Mouse (Mus musculus): ENCODE data around the gene Dtd1. TPM values are rescaled to one million over a fixed set of nuclear protein-coding genes. Genes with fewer than 3 reads are reported as not detected.

Dtd1 gene
- polyA plus RNA-seq, 1 experiment from 2014 or later: 31.2 TPM

- ATAC-seq (ENCODE audit: insufficient number of reproducible peaks, low FRiP score): no peak
- 69% methylated on average over 2 of the region's 2 CpGs for WGBS
Measured at GRCm38 (mm10) chr2:144715211-144715768, 115.6 kb downstream of the Dtd1 start.

DNA sequence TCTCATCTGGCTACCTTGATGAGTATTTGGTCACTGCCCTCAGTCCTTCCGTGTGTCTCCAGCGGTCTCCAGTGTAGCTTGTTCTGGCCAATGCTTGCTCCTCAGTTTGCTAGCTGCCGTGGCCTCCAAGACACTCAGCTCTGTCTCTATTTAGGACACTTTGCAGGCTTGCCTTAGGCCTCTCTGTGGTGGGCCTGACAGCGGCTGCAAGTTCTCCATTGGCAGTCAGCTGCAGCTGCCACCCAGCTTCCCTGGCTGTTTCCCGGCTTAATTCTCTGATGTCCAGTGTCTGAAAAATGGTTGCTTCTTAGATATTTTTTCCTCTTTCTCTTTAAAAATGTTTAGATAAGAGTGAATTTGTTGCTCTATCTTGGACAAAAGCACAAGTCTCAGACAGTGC, 116.6 kb downstream of the Dtd1 start:
- Histone ChIP-seq H3K27ac (ENCODE audit: poor library complexity, severe bottlenecking) (no peak overlapping the region), H3K36me3 (no peaks in the 10 kb centered on the region), H3K4me1 (replicated peaks) (no peaks in the 10 kb centered on the region), H3K4me2 (no peak overlapping the region), H3K9me3 (replicated peaks) (no peaks in the 10 kb centered on the region), H3K9ac (no peak overlapping the region), H3K27me3 (replicated peaks) (no peaks in the 10 kb centered on the region), H3K4me3 (no peak overlapping the region)
- WGBS: 70% methylated on average over 5 of the region's 5 CpGs
- no peak for ATAC-seq (ENCODE audit: insufficient number of reproducible peaks, low FRiP score)

More at GRCm38 (mm10) chr2:144715211-144715768, 115.6 kb downstream of the Dtd1 start:
- no peak overlapping the region for H3K27ac ChIP-seq (ENCODE audit: poor library complexity, severe bottlenecking)
- H3K27me3 ChIP-seq (replicated peaks): no peaks in the 10 kb centered on the region
- H3K4me3 ChIP-seq: no peak overlapping the region
- no peaks in the 10 kb centered on the region for H3K36me3 ChIP-seq
- H3K9ac ChIP-seq: no peak overlapping the region
- H3K4me2 ChIP-seq: no peak overlapping the region
- no peaks in the 10 kb centered on the region for H3K9me3 ChIP-seq (replicated peaks)
- no peaks in the 10 kb centered on the region for H3K4me1 ChIP-seq (replicated peaks)

DNA sequence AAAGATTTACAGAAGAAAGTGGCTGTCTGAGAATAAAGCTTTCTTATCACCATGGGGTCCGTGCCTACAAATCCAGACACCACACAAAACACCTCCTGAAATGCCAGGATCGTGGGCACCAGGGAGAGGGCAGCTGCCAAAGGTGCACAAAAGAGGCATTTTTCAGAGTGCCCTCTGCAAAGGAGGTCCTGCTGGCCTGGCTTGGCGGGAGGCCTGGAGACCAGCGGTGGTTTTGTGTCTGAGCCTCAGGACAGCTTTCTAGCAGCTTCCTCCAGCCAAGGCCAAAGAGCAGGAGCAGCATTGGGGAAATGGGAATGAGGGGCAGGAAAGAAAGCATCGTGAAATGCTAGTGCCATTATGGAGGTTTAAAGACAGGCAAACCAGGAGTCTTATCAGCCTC, 118.6 kb downstream of the Dtd1 start:
- no peaks in the 10 kb centered on the region for H3K27me3 ChIP-seq (replicated peaks)

DNA sequence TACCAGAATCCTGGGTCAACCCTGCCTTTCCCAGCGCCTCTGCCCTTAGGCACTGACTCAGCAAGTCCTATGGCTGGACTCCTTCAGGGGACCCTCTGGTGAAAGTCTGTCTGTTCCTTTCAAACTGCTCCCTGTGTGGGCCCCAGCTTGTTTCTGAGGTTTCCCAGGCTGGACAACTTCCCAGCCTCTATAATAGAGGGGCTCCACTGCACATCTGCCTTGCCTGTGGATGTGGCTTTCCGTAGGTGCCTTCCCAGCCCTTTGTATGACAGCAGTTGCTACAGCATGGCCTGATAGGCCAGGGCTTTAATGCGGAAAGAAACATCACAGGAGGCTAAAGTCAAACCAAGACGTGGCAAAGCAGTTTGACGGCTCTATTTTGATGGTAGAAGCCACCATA, 119.6 kb downstream of the Dtd1 start:
- WGBS: 82% methylated on average over 5 of the region's 5 CpGs
- ATAC-seq (ENCODE audit: insufficient number of reproducible peaks, low FRiP score): no peak
- Histone ChIP-seq H3K27me3 (replicated peaks) (no peaks in the 10 kb centered on the region), H3K36me3 (no peaks in the 10 kb centered on the region), H3K27ac (ENCODE audit: poor library complexity, severe bottlenecking) (no peak overlapping the region), H3K4me2 (no peak overlapping the region), H3K4me3 (no peak overlapping the region), H3K9ac (no peak overlapping the region), H3K9me3 (replicated peaks) (no peaks in the 10 kb centered on the region), H3K4me1 (replicated peaks) (0 out of 2 replicates have a peak, but pooled peaks cover 3% of the 10 kb centered on the region)

More for the DNA sequence above, 118.6 kb downstream of the Dtd1 start:
- H3K9ac ChIP-seq: no peak overlapping the region
- WGBS: 53% methylated on average over 5 of the region's 5 CpGs
- H3K4me3 ChIP-seq: no peak overlapping the region
- H3K9me3 ChIP-seq (replicated peaks): no peaks in the 10 kb centered on the region
- ATAC-seq (ENCODE audit: insufficient number of reproducible peaks, low FRiP score): no peak
- H3K36me3 ChIP-seq: no peaks in the 10 kb centered on the region
- H3K4me2 ChIP-seq: no peak overlapping the region
- H3K4me1 ChIP-seq (replicated peaks): 0 out of 2 replicates have a peak, but pooled peaks cover 3% of the 10 kb centered on the region
- no peak overlapping the region for H3K27ac ChIP-seq (ENCODE audit: poor library complexity, severe bottlenecking)

- WGBS: 78% methylated on average over 4 of the region's 4 CpGs
- Histone ChIP-seq H3K9ac (no peak overlapping the region), H3K27ac (ENCODE audit: poor library complexity, severe bottlenecking) (no peak overlapping the region), H3K36me3 (no peaks in the 10 kb centered on the region), H3K27me3 (replicated peaks) (no peaks in the 10 kb centered on the region), H3K4me3 (no peak overlapping the region), H3K4me2 (no peak overlapping the region), H3K4me1 (replicated peaks) (0 out of 2 replicates have a peak, but pooled peaks cover 3% of the 10 kb centered on the region), H3K9me3 (replicated peaks) (no peaks in the 10 kb centered on the region)
- no peak for ATAC-seq (ENCODE audit: insufficient number of reproducible peaks, low FRiP score)
Measured at GRCm38 (mm10) chr2:144719718-144720117, 120.0 kb downstream of the Dtd1 start.

DNA sequence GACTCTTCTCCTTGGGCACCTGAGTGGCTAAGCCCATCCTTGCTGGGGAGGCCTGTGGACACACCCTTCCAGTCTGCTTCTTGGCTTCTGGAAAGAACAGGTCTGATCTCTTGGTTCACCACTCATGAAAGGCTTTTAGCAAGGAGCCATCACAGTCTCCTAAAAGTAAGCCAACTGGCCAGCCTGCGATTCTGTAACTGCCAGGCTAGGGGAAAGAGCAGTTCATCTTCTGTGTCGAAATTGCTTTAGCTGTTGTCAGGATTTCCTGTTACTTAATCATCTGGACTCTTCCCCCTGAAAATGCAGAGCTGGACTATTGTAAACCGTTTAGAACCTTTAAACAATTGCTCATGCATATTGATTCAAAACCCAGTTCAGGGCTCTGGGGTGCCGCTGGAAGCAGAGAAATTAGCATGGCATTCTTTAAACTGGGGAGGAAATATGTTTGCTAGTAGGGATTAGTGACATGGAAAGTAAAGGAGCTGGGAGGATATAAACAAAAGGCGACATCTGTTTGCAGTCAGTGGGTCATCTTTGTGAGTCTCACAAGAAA, 120.8 kb downstream of the Dtd1 start:
- Histone ChIP-seq H3K9ac (no peak overlapping the region), H3K9me3 (replicated peaks) (no peaks in the 10 kb centered on the region), H3K36me3 (no peaks in the 10 kb centered on the region), H3K4me3 (no peak overlapping the region), H3K4me2 (no peak overlapping the region), H3K27ac (ENCODE audit: poor library complexity, severe bottlenecking) (no peak overlapping the region), H3K4me1 (replicated peaks) (0 out of 2 replicates have a peak, but pooled peaks cover 3% of the 10 kb centered on the region), H3K27me3 (replicated peaks) (no peaks in the 10 kb centered on the region)
- WGBS: 58% methylated on average over 5 of the region's 5 CpGs
- ATAC-seq (ENCODE audit: insufficient number of reproducible peaks, low FRiP score): no peak

- H3K4me1 ChIP-seq (replicated peaks): 0 out of 2 replicates have a peak, but pooled peaks cover 3% of the 10 kb centered on the region
- no peak overlapping the region for H3K9ac ChIP-seq
- H3K4me2 ChIP-seq: no peak overlapping the region
- no peaks in the 10 kb centered on the region for H3K36me3 ChIP-seq
- H3K27ac ChIP-seq (ENCODE audit: poor library complexity, severe bottlenecking): no peak overlapping the region
- ATAC-seq (ENCODE audit: insufficient number of reproducible peaks, low FRiP score): peak; percentile 39; the same call in 1 of the 2 replicates
- H3K27me3 ChIP-seq (replicated peaks): no peaks in the 10 kb centered on the region
- WGBS: 81% methylated on average over 1 of the region's 1 CpGs
- H3K4me3 ChIP-seq: no peak overlapping the region
- no peaks in the 10 kb centered on the region for H3K9me3 ChIP-seq (replicated peaks)
Measured at GRCm38 (mm10) chr2:144724679-144725078, 125.0 kb downstream of the Dtd1 start.

DNA sequence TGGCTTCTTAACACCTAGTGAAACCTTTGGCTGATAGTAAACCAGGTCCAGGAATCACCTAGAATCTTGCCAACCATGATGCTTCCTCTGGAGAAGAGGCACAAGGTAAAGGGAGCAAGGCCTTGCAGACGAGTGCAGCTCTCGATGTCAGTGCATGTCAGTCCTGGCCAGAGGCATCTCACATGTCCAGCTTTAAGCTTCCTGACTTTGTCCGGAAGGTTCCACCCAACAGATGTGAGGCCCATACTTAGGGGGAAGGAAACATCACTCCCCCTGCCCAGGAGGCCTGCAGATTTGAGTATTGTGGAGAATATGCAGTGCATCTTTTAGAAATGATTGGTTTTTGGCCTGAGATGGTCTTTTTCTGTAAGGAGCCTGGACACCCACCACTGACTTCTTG, 127.4 kb downstream of the Dtd1 start:
- Histone ChIP-seq H3K9ac (no peak overlapping the region), H3K4me1 (replicated peaks) (no peaks in the 10 kb centered on the region), H3K36me3 (no peaks in the 10 kb centered on the region), H3K27me3 (replicated peaks) (no peaks in the 10 kb centered on the region), H3K27ac (ENCODE audit: poor library complexity, severe bottlenecking) (no peak overlapping the region), H3K9me3 (replicated peaks) (no peaks in the 10 kb centered on the region), H3K4me3 (no peak overlapping the region), H3K4me2 (no peak overlapping the region)
- WGBS: 89% methylated on average over 3 of the region's 3 CpGs
- ATAC-seq (ENCODE audit: insufficient number of reproducible peaks, low FRiP score): no peak

GRCm38 (mm10) chr2:144729776-144730175, 130.1 kb downstream of the Dtd1 start:
- ATAC-seq (ENCODE audit: insufficient number of reproducible peaks, low FRiP score): no peak
- H3K9me3 ChIP-seq (replicated peaks): no peaks in the 10 kb centered on the region
- 92% methylated on average over 2 of the region's 2 CpGs for WGBS

GRCm38 (mm10) chr2:144738161-144738560, 138.5 kb downstream of the Dtd1 start:
- H3K27ac ChIP-seq (ENCODE audit: poor library complexity, severe bottlenecking): no peak overlapping the region
- WGBS: 61% methylated on average over 5 of the region's 5 CpGs

More at GRCm38 (mm10) chr2:144729776-144730175, 130.1 kb downstream of the Dtd1 start:
- Histone ChIP-seq H3K4me1 (replicated peaks) (no peaks in the 10 kb centered on the region), H3K4me2 (no peak overlapping the region), H3K9ac (no peak overlapping the region), H3K27me3 (replicated peaks) (no peaks in the 10 kb centered on the region), H3K4me3 (no peak overlapping the region), H3K36me3 (no peaks in the 10 kb centered on the region), H3K27ac (ENCODE audit: poor library complexity, severe bottlenecking) (no peak overlapping the region)

GRCm38 (mm10) chr2:144738576-144738975, 138.9 kb downstream of the Dtd1 start:
- Histone ChIP-seq H3K9ac (no peak overlapping the region), H3K9me3 (replicated peaks) (no peaks in the 10 kb centered on the region), H3K4me3 (no peak overlapping the region), H3K4me2 (no peak overlapping the region), H3K4me1 (replicated peaks) (peaks cover 14% of the 10 kb centered on the region), H3K27me3 (replicated peaks) (no peaks in the 10 kb centered on the region), H3K36me3 (no peaks in the 10 kb centered on the region), H3K27ac (ENCODE audit: poor library complexity, severe bottlenecking) (no peak overlapping the region)
- WGBS: 73% methylated on average over 5 of the region's 5 CpGs
- ATAC-seq (ENCODE audit: insufficient number of reproducible peaks, low FRiP score): no peak

More at GRCm38 (mm10) chr2:144738161-144738560, 138.5 kb downstream of the Dtd1 start:
- no peak for ATAC-seq (ENCODE audit: insufficient number of reproducible peaks, low FRiP score)
- H3K9me3 ChIP-seq (replicated peaks): no peaks in the 10 kb centered on the region
- H3K4me1 ChIP-seq (replicated peaks): peaks cover 14% of the 10 kb centered on the region
- no peak overlapping the region for H3K9ac ChIP-seq
- no peak overlapping the region for H3K4me2 ChIP-seq
- no peaks in the 10 kb centered on the region for H3K27me3 ChIP-seq (replicated peaks)
- H3K36me3 ChIP-seq: no peaks in the 10 kb centered on the region
- H3K4me3 ChIP-seq: no peak overlapping the region

Measured in heart, embryonic 12.5 days (tissue).